Mouse (Mus musculus) liver, embryonic 16.5 days (tissue): ENCODE measurements around the gene Atmin. TPM values are rescaled to one million over a fixed set of nuclear protein-coding genes. Genes with fewer than 3 reads are reported as not detected.
A peak's percentile ranks its signal among the peaks of the same experiment; 100 is the strongest.

Source experiments
- ATAC-seq: fragments of 200-750 bp; cut with Nextera tagmentation; 2 replicates; pipeline ENCODE4 v1.8.0; 2017; ENCODE audit warnings: low read depth, mild to moderate bottlenecking, moderate number of reproducible peaks, moderate library complexity
- H3K27ac ChIP-seq: fragments of 300-500 bp; sonication (generic); 2 replicates; pipeline ENCODE4 v1.5.1; 2014; ENCODE audit warnings: mild to moderate bottlenecking, low read length
- H3K27me3 ChIP-seq: fragments of 300-500 bp; sonication (generic); 2 replicates; pipeline ENCODE4 v1.6.1; 2014; ENCODE audit warnings: low read depth, low read length, mixed read lengths; ENCODE audit not compliant: control insufficient read depth, insufficient read depth
- H3K36me3 ChIP-seq: fragments of 300-500 bp; sonication (generic); 2 replicates; pipeline ENCODE4 v1.6.1; 2014; ENCODE audit warnings: mild to moderate bottlenecking; ENCODE audit not compliant: control insufficient read depth, insufficient read depth
- H3K4me1 ChIP-seq: fragments of 300-500 bp; sonication (generic); 2 replicates; pipeline ENCODE4 v1.6.1; 2014; ENCODE audit warnings: low read depth, low read length, mixed read lengths; ENCODE audit not compliant: control insufficient read depth
- H3K4me2 ChIP-seq: fragments of 300-500 bp; sonication (generic); 2 replicates; pipeline ENCODE4 v1.6.1; 2014; ENCODE audit warnings: low read depth, low read length, mixed read lengths
- H3K4me3 ChIP-seq: fragments of 300-500 bp; sonication (generic); 2 replicates; pipeline ENCODE4 v1.5.1; 2014; ENCODE audit warnings: low read depth, mild to moderate bottlenecking, low read length
- H3K9ac ChIP-seq: fragments of 300-500 bp; sonication (generic); 2 replicates; pipeline ENCODE4 v1.6.1; 2014; ENCODE audit warnings: low read depth, low read length
- H3K9me3 ChIP-seq: fragments of 300-500 bp; sonication (generic); replicated peaks from 2 replicates; pipeline ENCODE4 v1.6.1; 2016; ENCODE audit warnings: low read length; ENCODE audit not compliant: control insufficient read depth
- WGBS: fragments of 180-500 bp; shearing (Covaris S2); extraction: QIAGEN DNeasy Blood & Tissue Kit; methylation state at CpG from one replicate; pipeline ENCODE4 v1.1.7; 2014; ENCODE audit not compliant: insufficient replicate concordance; 5-methylcytosine and 5-hydroxymethylcytosine counted together
- polyA plus RNA-seq: library from polyadenylated mRNA; unstranded; fragments of >200 nt; fragmentation: Nextera tagmentation; extraction: Ambion mirVana; gene quantifications from 2 replicates; pipeline ENCODE4 v1.2.1, GENCODE M21; 2015

Atmin gene
- polyA plus RNA-seq, 1 experiment from 2014 or later = 3.8 TPM

DNA sequence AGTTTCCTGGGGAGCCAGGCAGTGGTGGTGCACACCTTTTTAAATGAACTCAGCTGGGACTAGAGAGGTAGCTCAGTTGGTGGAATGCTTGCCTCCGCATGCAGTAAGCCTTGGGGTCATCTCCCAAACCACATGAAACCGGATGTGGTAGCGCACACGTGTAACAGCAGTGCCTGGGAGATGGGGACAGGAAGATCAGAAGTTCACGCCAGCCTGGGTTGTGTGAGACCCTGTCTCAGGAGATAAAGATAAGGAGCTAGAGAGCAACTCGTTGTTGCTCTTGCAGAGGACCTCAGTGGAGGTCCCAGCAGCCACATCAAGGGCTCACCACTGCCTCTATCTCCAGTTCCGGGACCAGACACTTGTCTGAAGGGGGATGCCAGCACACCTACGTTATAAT, 19.7 kb upstream of the Atmin start:
- Histone ChIP-seq H3K4me3 (no peak overlapping the region), H3K36me3 (peaks cover 23% of the 10 kb centered on the region), H3K27ac (no peak overlapping the region), H3K9ac (no peak overlapping the region), H3K27me3 (no peaks in the 10 kb centered on the region), H3K4me2 (no peak overlapping the region), H3K9me3 (no peaks in the 10 kb centered on the region), H3K4me1 (peaks cover 22% of the 10 kb centered on the region)
- WGBS = 39% methylated on average over 8 of the region's 8 CpGs
- no peak for ATAC-seq

- Histone ChIP-seq H3K9me3 (no peaks in the 10 kb centered on the region), H3K9ac (no peak overlapping the region), H3K27me3 (no peaks in the 10 kb centered on the region), H3K4me2 (no peak overlapping the region), H3K36me3 (peaks cover 39% of the 10 kb centered on the region), H3K4me3 (no peak overlapping the region), H3K4me1 (peaks cover 4% of the 10 kb centered on the region), H3K27ac (no peak overlapping the region)
- WGBS = 74% methylated on average over 9 of the region's 9 CpGs
- ATAC-seq = peak; percentile 41; the same call in 1 of the 2 replicates
Measured at GRCm38 (mm10) chr8:116927880-116928279, 15.3 kb upstream of the Atmin start.

- no peak overlapping the region for H3K4me2 ChIP-seq
- no peak overlapping the region for H3K27ac ChIP-seq
- 80% methylated on average over 5 of the region's 5 CpGs for WGBS
- peaks cover 46% of the 10 kb centered on the region for H3K36me3 ChIP-seq
- H3K27me3 ChIP-seq = no peaks in the 10 kb centered on the region
- H3K4me1 ChIP-seq = no peaks in the 10 kb centered on the region
- H3K9me3 ChIP-seq = no peaks in the 10 kb centered on the region
- no peak for ATAC-seq
- H3K4me3 ChIP-seq = no peak overlapping the region
- no peak overlapping the region for H3K9ac ChIP-seq
Measured at GRCm38 (mm10) chr8:116928588-116928987, 14.6 kb upstream of the Atmin start.

DNA sequence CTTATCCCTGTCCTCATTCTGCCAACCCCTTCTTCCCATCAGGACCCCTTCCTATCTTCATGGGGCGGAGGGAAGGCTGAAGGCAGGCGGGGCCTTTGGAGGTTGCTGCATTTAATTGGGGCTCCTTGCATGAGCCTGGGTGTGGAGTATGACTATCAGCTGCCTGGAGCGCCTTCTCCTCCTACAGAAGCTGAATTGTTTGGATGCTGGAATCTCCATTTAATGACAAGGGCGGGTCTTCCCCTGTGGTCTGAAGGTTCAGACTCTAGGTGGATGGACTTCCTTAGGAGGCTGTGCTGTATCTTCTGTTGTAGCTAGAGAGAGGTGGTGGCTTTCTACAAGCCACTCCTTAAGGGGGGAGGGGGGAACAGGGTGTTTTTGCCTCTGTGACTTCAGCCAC, 8.2 kb upstream of the Atmin start:
- no peak for ATAC-seq
- Histone ChIP-seq H3K27me3 (no peaks in the 10 kb centered on the region), H3K4me3 (no peak overlapping the region), H3K9me3 (no peaks in the 10 kb centered on the region), H3K9ac (no peak overlapping the region), H3K27ac (no peak overlapping the region), H3K4me1 (no peaks in the 10 kb centered on the region), H3K36me3 (peaks cover 61% of the 10 kb centered on the region), H3K4me2 (no peak overlapping the region)
- WGBS = 76% methylated on average over 4 of the region's 4 CpGs

GRCm38 (mm10) chr8:116935506-116935905, 7.7 kb upstream of the Atmin start:
- Histone ChIP-seq H3K36me3 (peaks cover 63% of the 10 kb centered on the region), H3K9me3 (no peaks in the 10 kb centered on the region), H3K27me3 (no peaks in the 10 kb centered on the region), H3K4me3 (no peak overlapping the region), H3K27ac (no peak overlapping the region), H3K4me2 (no peak overlapping the region), H3K4me1 (no peaks in the 10 kb centered on the region), H3K9ac (no peak overlapping the region)
- no peak for ATAC-seq
- 67% methylated on average over 6 of the region's 6 CpGs for WGBS

GRCm38 (mm10) chr8:116942284-116943058, 722 bp upstream of the Atmin start:
- Histone ChIP-seq H3K27ac (no peak overlapping the region), H3K9me3 (no peaks in the 10 kb centered on the region), H3K36me3 (peaks cover 12% of the 10 kb centered on the region; the same call in 1 of the 2 replicates), H3K9ac (no peak overlapping the region), H3K27me3 (no peaks in the 10 kb centered on the region), H3K4me1 (peaks cover 44% of the 10 kb centered on the region), H3K4me3 (peak overlapping the region; percentile 80), H3K4me2 (peak overlapping the region; percentile 95)
- peak; percentile 16; the same call in 1 of the 2 replicates for ATAC-seq
- WGBS = 45% methylated on average over 12 of the region's 12 CpGs

GRCm38 (mm10) chr8:116943555-116944384, 577 bp downstream of the Atmin start:
- peaks cover 51% of the 10 kb centered on the region for H3K4me1 ChIP-seq
- no peaks in the 10 kb centered on the region for H3K9me3 ChIP-seq
- peak overlapping the region; percentile 80 for H3K4me3 ChIP-seq
- peak; percentile 35 for ATAC-seq
- H3K36me3 ChIP-seq = peaks cover 5% of the 10 kb centered on the region; the same call in 1 of the 2 replicates
- H3K9ac ChIP-seq = peak overlapping the region; percentile 78
- WGBS = under 1% methylated on average over 62 of the region's 62 CpGs
- H3K27me3 ChIP-seq = no peaks in the 10 kb centered on the region
- H3K27ac ChIP-seq = peak overlapping the region; percentile 21; the same call in 1 of the 2 replicates
- H3K4me2 ChIP-seq = peak overlapping the region; percentile 95

DNA sequence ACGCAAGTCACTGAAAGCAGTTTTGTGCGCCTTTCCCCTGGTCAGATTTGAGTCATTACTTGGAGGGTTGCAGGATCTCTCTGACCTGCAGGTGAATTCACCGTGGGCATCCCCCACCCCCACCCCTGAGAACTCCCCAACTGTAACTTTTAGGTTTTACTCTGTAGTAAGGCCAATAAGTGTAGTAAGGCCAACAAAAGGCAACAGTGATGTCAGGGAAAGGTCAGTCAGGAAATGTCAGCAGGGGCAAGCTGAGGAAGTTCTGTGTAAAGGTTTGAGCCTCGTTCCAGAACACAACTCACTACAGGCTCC, 1.1 kb downstream of the Atmin start:
- WGBS = 15% methylated on average over 4 of the region's 4 CpGs
- H3K9me3 ChIP-seq = no peaks in the 10 kb centered on the region
- no peaks in the 10 kb centered on the region for H3K27me3 ChIP-seq
- H3K9ac ChIP-seq = no peak overlapping the region; the same call in 1 of the 2 replicates
- peaks cover 51% of the 10 kb centered on the region for H3K4me1 ChIP-seq
- no peak for ATAC-seq
- H3K4me2 ChIP-seq = peak overlapping the region; percentile 95
- peak overlapping the region; percentile 80 for H3K4me3 ChIP-seq
- H3K36me3 ChIP-seq = peaks cover 5% of the 10 kb centered on the region; the same call in 1 of the 2 replicates
- no peak overlapping the region for H3K27ac ChIP-seq
